Mouse (Mus musculus): ENCODE measurements at regions not wholly inside any gene's neighbourhood (a gene's known extent, or its start where the extent isn't known, plus 50 kb on each side); places are given as distances from the start of the nearest gene placed in this dataset.
A peak's percentile ranks its signal among the peaks of the same experiment; 100 is the strongest.

GRCm38 (mm10) chr12:109272101-109272500 is 180.5 kb upstream of the Dlk1 start:
- 35% methylated on average over 5 of the region's 5 CpGs for WGBS
- no peaks in the 10 kb centered on the region for H3K4me1 ChIP-seq (replicated peaks; ENCODE audit: control insufficient read depth, insufficient read depth, low read length)
- H3K27me3 ChIP-seq (replicated peaks; ENCODE audit: control insufficient read depth, insufficient read depth, low read length): no peaks in the 10 kb centered on the region
- no peak overlapping the region for H3K4me2 ChIP-seq (ENCODE audit: low read length)
- H3K4me3 ChIP-seq (ENCODE audit: low read depth, low read length): no peak overlapping the region
- no peak overlapping the region for H3K27ac ChIP-seq (ENCODE audit: low read depth)
- ATAC-seq (replicated peaks; ENCODE audit: low FRiP score, low TSS enrichment, low read depth) (no peak), DNase-seq (ENCODE audit: low spot score) (no peak)
- H3K9ac ChIP-seq (ENCODE audit: low read length): no peak overlapping the region
- no peaks in the 10 kb centered on the region for H3K36me3 ChIP-seq (ENCODE audit: control insufficient read depth, insufficient read depth, low read length)
- no peaks in the 10 kb centered on the region for H3K9me3 ChIP-seq (ENCODE audit: control insufficient read depth, low read length)

GRCm38 (mm10) chr12:109314850-109315249 is 137.8 kb upstream of the Dlk1 start:
- Histone ChIP-seq H3K9me3 (ENCODE audit: control insufficient read depth, low read length) (no peaks in the 10 kb centered on the region), H3K4me2 (ENCODE audit: low read length) (no peak overlapping the region), H3K36me3 (ENCODE audit: control insufficient read depth, insufficient read depth, low read length) (no peaks in the 10 kb centered on the region), H3K4me1 (replicated peaks; ENCODE audit: control insufficient read depth, insufficient read depth, low read length) (no peaks in the 10 kb centered on the region), H3K9ac (ENCODE audit: low read length) (no peak overlapping the region), H3K27me3 (replicated peaks; ENCODE audit: control insufficient read depth, insufficient read depth, low read length) (no peaks in the 10 kb centered on the region), H3K27ac (ENCODE audit: low read depth) (no peak overlapping the region), H3K4me3 (ENCODE audit: low read depth, low read length) (no peak overlapping the region)
- ATAC-seq (replicated peaks; ENCODE audit: low FRiP score, low TSS enrichment, low read depth) (no peak), DNase-seq (ENCODE audit: low spot score) (no peak)
- WGBS: 28% methylated on average over 6 of the region's 6 CpGs

GRCm38 (mm10) chr12:109325986-109326385 is 126.6 kb upstream of the Dlk1 start:
- WGBS: 60% methylated on average over 11 of the region's 11 CpGs
- Histone ChIP-seq H3K9ac (ENCODE audit: low read length) (no peak overlapping the region), H3K4me2 (ENCODE audit: low read length) (no peak overlapping the region), H3K27ac (ENCODE audit: low read depth) (no peak overlapping the region), H3K36me3 (ENCODE audit: control insufficient read depth, insufficient read depth, low read length) (no peaks in the 10 kb centered on the region), H3K4me3 (ENCODE audit: low read depth, low read length) (no peak overlapping the region), H3K27me3 (replicated peaks; ENCODE audit: control insufficient read depth, insufficient read depth, low read length) (no peaks in the 10 kb centered on the region), H3K9me3 (ENCODE audit: control insufficient read depth, low read length) (no peaks in the 10 kb centered on the region), H3K4me1 (replicated peaks; ENCODE audit: control insufficient read depth, insufficient read depth, low read length) (no peaks in the 10 kb centered on the region)
- DNase-seq (ENCODE audit: low spot score) (no peak), ATAC-seq (replicated peaks; ENCODE audit: low FRiP score, low TSS enrichment, low read depth) (no peak)

- H3K9ac ChIP-seq (ENCODE audit: low read length): no peak overlapping the region
Observed at GRCm38 (mm10) chr12:109371327-109371726, 81.3 kb upstream of the Dlk1 start.

GRCm38 (mm10) chr12:109385794-109386193 is 66.8 kb upstream of the Dlk1 start:
- DNase-seq (ENCODE audit: low spot score): no peak

More at GRCm38 (mm10) chr12:109371327-109371726, 81.3 kb upstream of the Dlk1 start:
- Histone ChIP-seq H3K9me3 (ENCODE audit: control insufficient read depth, low read length) (no peaks in the 10 kb centered on the region), H3K27me3 (replicated peaks; ENCODE audit: control insufficient read depth, insufficient read depth, low read length) (no peaks in the 10 kb centered on the region), H3K27ac (ENCODE audit: low read depth) (no peak overlapping the region), H3K4me3 (ENCODE audit: low read depth, low read length) (no peak overlapping the region), H3K4me1 (replicated peaks; ENCODE audit: control insufficient read depth, insufficient read depth, low read length) (no peaks in the 10 kb centered on the region), H3K4me2 (ENCODE audit: low read length) (no peak overlapping the region), H3K36me3 (ENCODE audit: control insufficient read depth, insufficient read depth, low read length) (no peaks in the 10 kb centered on the region)
- ATAC-seq (replicated peaks; ENCODE audit: low FRiP score, low TSS enrichment, low read depth): no peak
- WGBS: 81% methylated on average over 2 of the region's 2 CpGs
- no peak for DNase-seq (ENCODE audit: low spot score)

GRCm38 (mm10) chr12:109388791-109389190 is 63.8 kb upstream of the Dlk1 start:
- WGBS: 25% methylated on average over 7 of the region's 7 CpGs
- Histone ChIP-seq H3K27ac (ENCODE audit: low read depth) (no peak overlapping the region), H3K9me3 (ENCODE audit: control insufficient read depth, low read length) (no peaks in the 10 kb centered on the region), H3K9ac (ENCODE audit: low read length) (no peak overlapping the region), H3K27me3 (replicated peaks; ENCODE audit: control insufficient read depth, insufficient read depth, low read length) (0 out of 2 replicates have a peak, but pooled peaks cover 4% of the 10 kb centered on the region), H3K4me3 (ENCODE audit: low read depth, low read length) (no peak overlapping the region), H3K4me1 (replicated peaks; ENCODE audit: control insufficient read depth, insufficient read depth, low read length) (0 out of 2 replicates have a peak, but pooled peaks cover 3% of the 10 kb centered on the region), H3K4me2 (ENCODE audit: low read length) (no peak overlapping the region), H3K36me3 (ENCODE audit: control insufficient read depth, insufficient read depth, low read length) (no peaks in the 10 kb centered on the region)
- ATAC-seq (replicated peaks; ENCODE audit: low FRiP score, low TSS enrichment, low read depth) (no peak), DNase-seq (ENCODE audit: low spot score) (peak; percentile 48)

More at GRCm38 (mm10) chr12:109385794-109386193, 66.8 kb upstream of the Dlk1 start:
- H3K9ac ChIP-seq (ENCODE audit: low read length): no peak overlapping the region
- H3K4me1 ChIP-seq (replicated peaks; ENCODE audit: control insufficient read depth, insufficient read depth, low read length): 0 out of 2 replicates have a peak, but pooled peaks cover 3% of the 10 kb centered on the region
- no peak overlapping the region for H3K4me3 ChIP-seq (ENCODE audit: low read depth, low read length)
- no peaks in the 10 kb centered on the region for H3K36me3 ChIP-seq (ENCODE audit: control insufficient read depth, insufficient read depth, low read length)
- no peak overlapping the region for H3K27ac ChIP-seq (ENCODE audit: low read depth)
- 73% methylated on average over 5 of the region's 5 CpGs for WGBS
- H3K9me3 ChIP-seq (ENCODE audit: control insufficient read depth, low read length): no peaks in the 10 kb centered on the region
- H3K4me2 ChIP-seq (ENCODE audit: low read length): no peak overlapping the region
- no peak for ATAC-seq (replicated peaks; ENCODE audit: low FRiP score, low TSS enrichment, low read depth)
- no peaks in the 10 kb centered on the region for H3K27me3 ChIP-seq (replicated peaks; ENCODE audit: control insufficient read depth, insufficient read depth, low read length)

GRCm38 (mm10) chr12:109390388-109390920 is 62.2 kb upstream of the Dlk1 start:
- DNase-seq (ENCODE audit: low spot score): no peak
- 93% methylated on average over 12 of the region's 12 CpGs for WGBS

GRCm38 (mm10) chr12:109390978-109391377 is 61.6 kb upstream of the Dlk1 start:
- ATAC-seq (replicated peaks; ENCODE audit: low FRiP score, low TSS enrichment, low read depth): no peak
- 0 out of 2 replicates have a peak, but pooled peaks cover 3% of the 10 kb centered on the region for H3K4me1 ChIP-seq (replicated peaks; ENCODE audit: control insufficient read depth, insufficient read depth, low read length)
- no peaks in the 10 kb centered on the region for H3K9me3 ChIP-seq (ENCODE audit: control insufficient read depth, low read length)
- no peaks in the 10 kb centered on the region for H3K36me3 ChIP-seq (ENCODE audit: control insufficient read depth, insufficient read depth, low read length)
- no peak overlapping the region for H3K27ac ChIP-seq (ENCODE audit: low read depth)
- no peak overlapping the region for H3K9ac ChIP-seq (ENCODE audit: low read length)
- no peak overlapping the region for H3K4me3 ChIP-seq (ENCODE audit: low read depth, low read length)
- H3K27me3 ChIP-seq (replicated peaks; ENCODE audit: control insufficient read depth, insufficient read depth, low read length): 0 out of 2 replicates have a peak, but pooled peaks cover 4% of the 10 kb centered on the region
- DNase-seq (ENCODE audit: low spot score): no peak
- H3K4me2 ChIP-seq (ENCODE audit: low read length): no peak overlapping the region
- WGBS: 87% methylated on average over 8 of the region's 8 CpGs

More at GRCm38 (mm10) chr12:109390388-109390920, 62.2 kb upstream of the Dlk1 start:
- Histone ChIP-seq H3K27ac (ENCODE audit: low read depth) (no peak overlapping the region), H3K4me2 (ENCODE audit: low read length) (no peak overlapping the region), H3K4me3 (ENCODE audit: low read depth, low read length) (no peak overlapping the region), H3K9ac (ENCODE audit: low read length) (no peak overlapping the region), H3K36me3 (ENCODE audit: control insufficient read depth, insufficient read depth, low read length) (no peaks in the 10 kb centered on the region), H3K4me1 (replicated peaks; ENCODE audit: control insufficient read depth, insufficient read depth, low read length) (0 out of 2 replicates have a peak, but pooled peaks cover 3% of the 10 kb centered on the region), H3K9me3 (ENCODE audit: control insufficient read depth, low read length) (no peaks in the 10 kb centered on the region), H3K27me3 (replicated peaks; ENCODE audit: control insufficient read depth, insufficient read depth, low read length) (0 out of 2 replicates have a peak, but pooled peaks cover 4% of the 10 kb centered on the region)
- ATAC-seq (replicated peaks; ENCODE audit: low FRiP score, low TSS enrichment, low read depth): no peak

- no peaks in the 10 kb centered on the region for H3K9me3 ChIP-seq (ENCODE audit: control insufficient read depth, low read length)
- ATAC-seq (replicated peaks; ENCODE audit: low FRiP score, low TSS enrichment, low read depth): no peak
- 54% methylated on average over 8 of the region's 8 CpGs for WGBS
- peak overlapping the region; percentile 18; the same call in 1 of the 2 replicates for H3K4me2 ChIP-seq (ENCODE audit: low read length)
- H3K36me3 ChIP-seq (ENCODE audit: control insufficient read depth, insufficient read depth, low read length): no peaks in the 10 kb centered on the region
- H3K4me3 ChIP-seq (ENCODE audit: low read depth, low read length): no peak overlapping the region
- no peak overlapping the region for H3K9ac ChIP-seq (ENCODE audit: low read length)
- no peak overlapping the region for H3K27ac ChIP-seq (ENCODE audit: low read depth)
- 0 out of 2 replicates have a peak, but pooled peaks cover 4% of the 10 kb centered on the region for H3K27me3 ChIP-seq (replicated peaks; ENCODE audit: control insufficient read depth, insufficient read depth, low read length)
- peaks cover 13% of the 10 kb centered on the region for H3K4me1 ChIP-seq (replicated peaks; ENCODE audit: control insufficient read depth, insufficient read depth, low read length)
- no peak for DNase-seq (ENCODE audit: low spot score)
Observed at GRCm38 (mm10) chr12:109393326-109393725, 59.3 kb upstream of the Dlk1 start.
